Mouse (Mus musculus) bone marrow, adult 2 months (tissue): ENCODE data around the gene Map3k14.

Experiments used
- CTCF ChIP-seq: fragments of 200-500 bp; IDR thresholded peaks from 2 replicates; pipeline ENCODE4 v1.5.1; 2011; ENCODE audit warnings: low read length, control low read depth; ENCODE audit not compliant: control insufficient read depth, insufficient read depth
- POLR2A ChIP-seq: fragments of 200-500 bp; IDR thresholded peaks from 2 replicates; pipeline ENCODE4 v1.6.1; 2011; ENCODE audit warnings: low read depth, mild to moderate bottlenecking, control low read depth, low read length, borderline replicate concordance; ENCODE audit not compliant: control insufficient read depth

GRCm38 (mm10) chr11:103197340-103197739 is 69.9 kb downstream of the Map3k14 start:
- TF ChIP-seq CTCF: no peak
- TF ChIP-seq POLR2A: no peak
